Mouse (Mus musculus) Patski (cell line): ENCODE data around the gene Trp53i11. TPM values are rescaled to one million over a fixed set of nuclear protein-coding genes. Genes with fewer than 3 reads are reported as not detected.

Source experiments
- ATAC-seq: fragments of 100-300 bp; one replicate; pipeline ENCODE4 v1.8.0; 2021
- CTCF ChIA-PET: fragments of 350-600 bp; sonication (Branson Sonifier 250); formaldehyde crosslinking; loops from one replicate; lab custom pipeline; 2022; ENCODE audit warnings: inconsistent platforms; lab: Charles Lee
- POLR2A ChIA-PET: fragments of 350-600 bp; sonication (Branson Sonifier 250); formaldehyde crosslinking; loops from one replicate; lab custom pipeline; 2022; ENCODE audit warnings: antibody characterized with exemption, inconsistent platforms; lab: Charles Lee
- DNase-seq: peaks from one replicate; pipeline ENCODE4 v3.0.0-alpha.2; 2011; ENCODE audit warnings: low read depth, low spot score
- H3K27me3 ChIP-seq: fragments of 371-371 bp; one replicate; pipeline ENCODE4 v1.5.1; 2021
- CTCF ChIP-seq: fragments of 100-300 bp; IDR thresholded peaks from one replicate; pipeline ENCODE4 v1.5.1; 2021
- in situ Hi-C: fragments of 300-500 bp; cut with MboI; formaldehyde crosslinking; loops from 3 replicates; pipeline ENCODE4 v1.11.1; 2018; ENCODE audit warnings: low pct_unique_long_range_greater_than_20kb, mixed read lengths
- polyA plus RNA-seq: library from polyadenylated mRNA; unstranded; gene quantifications from one replicate; pipeline ENCODE4 v1.2.3, GENCODE M21; 2021

Trp53i11 gene
- polyA plus RNA-seq, 1 experiment from 2014 or later: 37.9 TPM

DNA sequence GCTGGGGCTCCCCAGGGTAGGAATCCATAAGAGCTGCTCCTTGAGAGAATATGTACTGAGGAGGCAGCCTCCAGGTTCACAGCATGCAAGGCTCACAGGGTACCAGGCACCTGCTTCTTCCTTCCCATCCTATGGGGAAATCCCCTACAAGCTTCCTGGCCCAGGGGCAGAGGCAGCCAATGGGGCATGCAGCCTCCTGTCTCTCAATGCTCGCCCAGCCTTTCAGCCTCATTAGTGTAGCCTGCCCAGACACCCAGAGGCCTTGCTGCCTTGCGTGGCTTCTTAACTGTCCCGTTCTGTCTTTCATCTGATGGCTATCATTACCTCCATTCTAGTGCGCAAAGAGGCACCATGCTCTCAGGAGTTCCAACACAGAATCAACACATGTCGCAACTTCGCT, 61.7 kb downstream of the Trp53i11 start:
- DNase-seq (no peak), ATAC-seq (peak; percentile 55)
- no peaks in the 10 kb centered on the region for H3K27me3 ChIP-seq
- no peak for TF ChIP-seq CTCF
- in situ Hi-C loops: no loop called here
- ChIA-PET CTCF (interaction anchor here (0.6 kb wide), 1 partner anchor 19 kb away, joined by 3 read pairs; no protein-coding TSS in a partner anchor), POLR2A (interaction anchor here (0.7 kb wide), 1 partner anchor 38 kb away, joined by 3 read pairs; no protein-coding TSS in a partner anchor)

DNA sequence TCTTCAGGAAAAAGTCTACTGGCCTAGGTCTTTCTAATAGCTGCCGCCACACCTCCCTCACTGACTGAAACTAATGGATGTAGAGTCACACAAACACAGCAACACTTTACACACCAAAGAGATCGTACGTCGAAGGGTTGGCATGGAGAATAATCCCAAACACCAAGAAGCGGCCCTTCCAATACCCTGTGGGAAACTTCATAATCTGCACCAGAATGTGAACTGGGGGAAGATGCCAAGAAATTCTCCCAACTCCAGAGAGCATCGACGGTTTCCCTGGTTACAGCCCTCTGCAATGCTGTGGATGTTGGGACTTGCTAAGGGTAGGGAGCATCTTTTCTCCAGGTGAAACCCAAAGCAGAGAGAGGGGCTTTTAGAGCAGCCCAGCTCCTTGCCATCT, 63.3 kb downstream of the Trp53i11 start:
- TF ChIP-seq CTCF: no peak
- in situ Hi-C loops: no loop called here
- ChIA-PET CTCF (no interaction called here), POLR2A (no interaction called here)
- DNase-seq (no peak), ATAC-seq (no peak)
- no peaks in the 10 kb centered on the region for H3K27me3 ChIP-seq

Other genes with a start within 250 kb of the Trp53i11 start
- gene Prdm11, start 141.4 kb upstream of the Trp53i11 start, polyA plus RNA-seq: 4.8 TPM
- 16.6 TPM for gene Tspan18, start 147.0 kb downstream of the Trp53i11 start, polyA plus RNA-seq